Mouse (Mus musculus) midbrain, embryonic 13.5 days (tissue): ENCODE results near the gene Haus7. TPM values are rescaled to one million over a fixed set of nuclear protein-coding genes. Genes with fewer than 3 reads are reported as not detected.
"Not testable (repeated sequence)": the region's sequence is repeated elsewhere in the genome, so short reads cannot be mapped to it uniquely, and the experiment has no call there.

Source experiments
- ATAC-seq: fragments of 200-750 bp; cut with Nextera tagmentation; 2 replicates; pipeline ENCODE4 v1.8.0; 2017; ENCODE audit warnings: mild to moderate bottlenecking, moderate TSS enrichment, moderate library complexity
- H3K27ac ChIP-seq: fragments of 300-500 bp; sonication (generic); 2 replicates; pipeline ENCODE4 v1.5.1; 2015; ENCODE audit warnings: inconsistent platforms, mild to moderate bottlenecking, moderate library complexity
- H3K27me3 ChIP-seq: fragments of 300-500 bp; sonication (generic); 2 replicates; pipeline ENCODE4 v1.6.1; 2015; ENCODE audit warnings: mild to moderate bottlenecking, inconsistent platforms
- H3K36me3 ChIP-seq: fragments of 300-500 bp; sonication (generic); 2 replicates; pipeline ENCODE4 v1.6.1; 2015; ENCODE audit warnings: mild to moderate bottlenecking, inconsistent platforms
- H3K4me1 ChIP-seq: fragments of 300-500 bp; sonication (generic); replicated peaks from 2 replicates; pipeline ENCODE4 v1.6.1; 2015; ENCODE audit warnings: inconsistent platforms
- H3K4me2 ChIP-seq: fragments of 300-500 bp; sonication (generic); replicated peaks from 2 replicates; pipeline ENCODE4 v1.6.1; 2015; ENCODE audit warnings: moderate library complexity, mild to moderate bottlenecking, inconsistent platforms
- H3K4me3 ChIP-seq: fragments of 300-500 bp; sonication (generic); replicated peaks from 2 replicates; pipeline ENCODE4 v1.5.1; 2015; ENCODE audit warnings: mild to moderate bottlenecking, inconsistent platforms
- H3K9ac ChIP-seq: fragments of 300-500 bp; sonication (generic); replicated peaks from 2 replicates; pipeline ENCODE4 v1.6.1; 2015; ENCODE audit warnings: mild to moderate bottlenecking, inconsistent platforms
- H3K9me3 ChIP-seq: fragments of 300-500 bp; sonication (generic); 2 replicates; pipeline ENCODE4 v1.6.1; 2016; ENCODE audit warnings: mild to moderate bottlenecking, inconsistent platforms
- WGBS: fragments of 180-500 bp; shearing (Covaris S2); methylation state at CpG from one replicate; pipeline ENCODE4 v1.1.7; 2015; 5-methylcytosine and 5-hydroxymethylcytosine counted together
- polyA plus RNA-seq: library from polyadenylated mRNA; unstranded; fragments of >200 nt; fragmentation: Nextera tagmentation; extraction: Ambion mirVana; gene quantifications from 2 replicates; pipeline ENCODE4 v1.2.1, GENCODE M21; 2015

Gene Haus7
- polyA plus RNA-seq: 72.8 and 80.9 TPM in 2 replicates

DNA sequence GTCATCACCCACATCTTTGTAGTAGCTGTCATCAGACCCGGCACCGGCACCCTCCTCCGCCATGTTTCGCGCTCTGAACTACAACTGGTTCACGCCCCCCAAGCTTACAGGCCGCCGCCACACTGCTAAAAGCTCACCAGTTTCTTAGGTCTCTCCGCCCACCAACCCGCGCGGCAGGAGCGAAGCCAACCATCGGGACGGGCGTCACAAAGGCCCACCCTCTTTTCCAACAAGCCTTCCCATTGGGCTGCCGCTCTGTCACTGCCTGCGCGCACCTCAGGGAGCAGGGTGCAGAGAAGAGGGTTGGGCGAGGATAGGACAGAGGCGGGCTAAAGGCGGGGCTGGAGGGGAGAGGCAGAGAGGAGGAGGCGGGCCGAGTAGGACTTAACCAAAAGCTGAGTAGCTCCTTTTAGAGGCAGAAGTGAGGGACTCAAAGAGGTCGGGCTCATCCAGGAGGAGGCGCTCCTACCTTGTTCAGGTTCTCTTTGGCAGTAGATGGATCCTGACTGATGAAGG, at the start of gene Haus7:
TSS of gene Haus7 (minus strand) at position 168 of the 516 bp plus-strand sequence.
- H3K9ac ChIP-seq: peak within 1 kb of the TSS; percentile 68
- no peaks in the 10 kb centered on the region for H3K9me3 ChIP-seq
- peak within 1 kb of the TSS; percentile 53 for H3K4me3 ChIP-seq
- peak within 1 kb of the TSS; percentile 60; the same call in 1 of the 2 replicates for H3K27ac ChIP-seq
- H3K36me3 ChIP-seq: no peaks in the 10 kb centered on the region
- H3K27me3 ChIP-seq: no peaks in the 10 kb centered on the region
- H3K4me2 ChIP-seq: peak within 1 kb of the TSS; percentile 61
- ATAC-seq: peak; percentile 100
- 21% methylated on average over 26 of the region's 26 CpGs for WGBS
- peaks cover 12% of the 10 kb centered on the region for H3K4me1 ChIP-seq

DNA sequence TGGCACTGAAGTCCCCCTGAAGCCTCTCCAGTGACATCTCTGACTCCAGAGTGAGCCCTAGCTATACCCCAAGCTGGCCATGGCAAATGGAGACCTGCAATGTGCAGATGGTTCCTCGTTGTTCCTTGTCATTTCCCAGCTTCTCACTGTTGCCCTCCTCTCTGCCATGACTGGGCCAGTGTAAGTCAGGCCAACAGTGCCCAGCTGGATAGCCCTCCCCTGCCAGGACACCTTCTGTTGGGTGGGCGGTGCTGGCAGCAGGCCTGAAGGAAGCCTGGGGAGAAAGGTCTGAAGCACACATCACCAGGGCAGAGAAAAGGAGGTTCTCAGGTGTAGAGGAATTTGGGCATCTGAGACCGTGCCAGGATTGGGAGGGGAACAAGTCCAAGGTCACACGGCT, 47.7 kb upstream of the Haus7 start:
- Histone ChIP-seq H3K4me2 (no peak overlapping the region), H3K36me3 (no peaks in the 10 kb centered on the region), H3K4me3 (no peak overlapping the region), H3K4me1 (no peaks in the 10 kb centered on the region), H3K27ac (no peak overlapping the region), H3K27me3 (peaks cover 14% of the 10 kb centered on the region), H3K9me3 (no peaks in the 10 kb centered on the region), H3K9ac (no peak overlapping the region)
- ATAC-seq: no peak
- WGBS: 81% methylated on average over 4 of the region's 4 CpGs

DNA sequence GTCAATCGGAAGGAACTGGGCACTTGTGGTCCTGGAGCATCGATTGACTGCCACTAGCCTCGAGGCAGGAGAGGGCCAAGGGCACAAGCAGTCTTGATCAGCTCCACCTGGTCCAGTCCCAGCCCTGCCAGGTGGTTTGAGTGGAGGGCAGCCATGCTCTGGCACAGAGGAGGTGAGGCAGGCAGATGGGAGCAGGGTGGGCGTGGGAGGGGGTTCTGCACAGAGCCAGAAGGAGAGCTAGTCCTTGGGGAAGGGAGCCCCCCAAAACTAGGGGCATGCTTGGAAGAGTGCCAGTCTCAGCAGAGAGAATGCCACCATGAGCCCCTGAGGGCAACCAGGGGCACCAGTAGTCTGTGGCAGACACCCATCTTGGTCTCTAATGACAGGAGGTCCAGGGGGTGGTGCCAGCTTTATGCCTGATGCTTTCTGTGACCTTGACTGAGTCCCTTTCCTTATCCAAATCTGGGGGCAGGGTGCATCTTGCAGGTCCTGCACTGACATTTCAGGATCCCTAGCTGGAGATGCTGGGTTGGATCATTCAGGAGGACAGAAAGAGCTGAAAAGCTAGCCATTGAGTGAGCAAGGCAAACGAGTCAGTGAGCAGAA, 46.4 kb upstream of the Haus7 start:
- H3K4me1 ChIP-seq: no peaks in the 10 kb centered on the region
- peaks cover 16% of the 10 kb centered on the region for H3K27me3 ChIP-seq
- no peak overlapping the region for H3K27ac ChIP-seq
- H3K9me3 ChIP-seq: no peaks in the 10 kb centered on the region
- 73% methylated on average over 5 of the region's 5 CpGs for WGBS
- no peaks in the 10 kb centered on the region for H3K36me3 ChIP-seq
- no peak overlapping the region for H3K9ac ChIP-seq
- H3K4me3 ChIP-seq: no peak overlapping the region
- no peak overlapping the region for H3K4me2 ChIP-seq
- ATAC-seq: no peak

DNA sequence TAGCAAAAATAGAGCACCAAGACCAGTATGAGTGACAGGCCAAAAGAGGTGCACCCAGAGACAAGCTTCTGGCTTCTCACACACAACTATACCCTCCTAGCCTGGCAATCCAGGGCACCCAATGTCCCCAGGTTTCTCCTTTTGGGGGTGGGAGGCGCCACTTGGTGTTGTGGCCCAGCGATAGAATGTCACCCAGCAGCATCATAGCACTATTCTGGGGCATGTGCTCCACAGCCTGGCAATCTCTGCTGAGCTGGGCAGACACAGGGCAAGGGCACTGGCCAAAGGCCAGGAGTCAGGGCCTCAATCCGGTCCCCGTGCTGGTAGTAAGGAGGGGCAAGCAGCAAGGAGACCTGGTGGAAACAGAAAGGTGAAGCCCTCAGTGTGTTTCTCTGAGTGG, 37.9 kb upstream of the Haus7 start:
- 91% methylated on average over 4 of the region's 4 CpGs for WGBS
- Histone ChIP-seq H3K27me3 (0 out of 2 replicates have a peak, but pooled peaks cover 3% of the 10 kb centered on the region), H3K9me3 (no peaks in the 10 kb centered on the region), H3K4me1 (no peaks in the 10 kb centered on the region), H3K4me3 (no peak overlapping the region), H3K27ac (no peak overlapping the region), H3K4me2 (no peak overlapping the region), H3K9ac (no peak overlapping the region), H3K36me3 (no peaks in the 10 kb centered on the region)
- ATAC-seq: no peak

DNA sequence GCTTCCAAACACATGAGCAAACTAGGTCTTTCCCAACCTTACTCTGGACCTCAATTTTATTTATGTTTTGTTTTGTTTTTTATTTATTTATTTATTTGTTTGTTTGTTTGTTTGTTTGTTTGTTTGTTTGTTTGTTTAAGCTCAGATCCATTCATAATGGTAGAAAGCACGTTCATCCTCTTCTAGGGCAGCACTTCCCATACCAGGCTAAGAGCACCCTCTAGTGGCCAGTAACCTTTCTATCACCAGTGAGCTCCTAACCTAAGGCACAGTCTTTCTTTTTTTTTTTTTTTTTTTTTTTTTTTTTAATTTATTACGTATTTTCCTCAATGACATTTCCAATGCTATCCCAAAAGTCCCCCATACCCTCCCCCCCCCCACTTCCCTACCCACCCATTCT, 34.7 kb upstream of the Haus7 start:
- 0 out of 2 replicates have a peak, but pooled peaks have one; percentile 60 for ATAC-seq
- WGBS: 29% methylated on average over 2 of the region's 2 CpGs
- not testable (repeated sequence) for H3K4me2 ChIP-seq

DNA sequence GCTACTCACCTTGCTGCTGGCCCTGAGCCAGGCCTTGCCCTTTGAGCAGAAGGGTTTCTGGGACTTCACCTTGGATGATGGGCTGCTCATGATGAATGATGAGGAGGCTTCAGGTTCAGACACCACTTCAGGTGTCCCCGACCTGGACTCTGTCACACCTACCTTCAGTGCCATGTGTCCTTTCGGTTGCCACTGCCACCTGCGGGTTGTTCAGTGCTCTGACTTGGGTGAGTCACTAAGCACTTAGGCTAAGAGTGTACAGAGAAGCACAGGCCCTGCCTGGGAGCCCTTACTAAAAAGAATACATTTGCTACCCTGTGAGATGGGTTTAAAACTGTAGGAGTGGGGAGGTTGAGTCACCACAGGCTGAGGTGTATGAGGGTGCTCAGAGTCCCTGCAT, 32.0 kb upstream of the Haus7 start:
- Histone ChIP-seq H3K4me1 (no peaks in the 10 kb centered on the region), H3K4me2 (no peak overlapping the region), H3K9ac (no peak overlapping the region), H3K27ac (no peak overlapping the region), H3K9me3 (no peaks in the 10 kb centered on the region), H3K27me3 (no peaks in the 10 kb centered on the region), H3K4me3 (no peak overlapping the region), H3K36me3 (no peaks in the 10 kb centered on the region)
- 85% methylated on average over 3 of the region's 3 CpGs for WGBS
- ATAC-seq: no peak

More for the DNA sequence above, 34.7 kb upstream of the Haus7 start:
- not testable (repeated sequence) for H3K4me1 ChIP-seq, H3K27me3 ChIP-seq, H3K9me3 ChIP-seq, H3K9ac ChIP-seq, H3K36me3 ChIP-seq, H3K4me3 ChIP-seq, H3K27ac ChIP-seq

DNA sequence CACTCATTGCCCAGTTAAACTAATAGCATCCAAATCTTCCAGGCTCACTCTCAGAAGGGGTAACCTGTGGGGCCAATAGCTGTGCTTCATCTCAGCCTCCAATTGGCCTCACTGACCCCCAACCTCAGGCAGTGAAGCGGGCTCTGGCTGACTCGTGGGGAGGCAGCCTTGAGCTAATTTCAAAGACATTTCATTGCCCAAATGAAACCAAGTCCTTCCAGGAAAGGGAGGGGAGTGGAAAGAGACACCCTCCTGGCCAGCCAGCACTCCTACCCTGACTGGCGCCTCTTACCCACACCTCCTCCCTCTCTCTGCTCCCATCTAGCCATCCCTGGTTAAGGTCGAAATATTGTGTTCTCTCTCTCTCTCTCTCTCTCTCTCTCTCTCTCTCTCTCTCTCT, 31.3 kb upstream of the Haus7 start:
- Histone ChIP-seq H3K36me3 (no peaks in the 10 kb centered on the region), H3K9me3 (no peaks in the 10 kb centered on the region), H3K27me3 (no peaks in the 10 kb centered on the region), H3K4me1 (no peaks in the 10 kb centered on the region), H3K4me3 (no peak overlapping the region), H3K4me2 (no peak overlapping the region), H3K9ac (no peak overlapping the region), H3K27ac (no peak overlapping the region)
- no peak for ATAC-seq
- 83% methylated on average over 4 of the region's 4 CpGs for WGBS

DNA sequence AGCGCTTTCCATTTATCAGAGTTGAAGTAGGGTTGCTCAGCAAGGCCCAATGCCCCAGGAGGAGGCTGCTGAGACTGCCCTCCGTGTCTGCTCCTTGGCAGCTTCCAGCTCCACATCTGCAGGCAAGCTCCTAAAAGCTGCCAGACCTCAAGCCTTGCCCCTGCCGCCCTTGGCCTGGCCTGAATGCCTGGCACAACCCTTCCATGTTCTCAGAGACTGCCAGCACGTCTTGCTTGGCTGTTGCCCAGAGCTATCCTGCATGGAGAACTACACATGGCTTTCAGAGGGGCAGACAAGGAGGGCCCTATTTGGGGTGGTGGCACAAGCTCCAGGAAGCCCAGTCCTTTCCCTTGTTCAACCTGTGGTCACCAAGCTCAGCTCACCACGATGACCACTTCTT, 28.1 kb upstream of the Haus7 start:
- H3K27me3 ChIP-seq: no peaks in the 10 kb centered on the region
- no peaks in the 10 kb centered on the region for H3K36me3 ChIP-seq
- no peak overlapping the region for H3K27ac ChIP-seq
- ATAC-seq: no peak
- 67% methylated on average over 5 of the region's 5 CpGs for WGBS
- H3K9me3 ChIP-seq: no peaks in the 10 kb centered on the region
- no peak overlapping the region for H3K4me3 ChIP-seq
- H3K4me1 ChIP-seq: no peaks in the 10 kb centered on the region
- H3K9ac ChIP-seq: no peak overlapping the region
- H3K4me2 ChIP-seq: no peak overlapping the region

DNA sequence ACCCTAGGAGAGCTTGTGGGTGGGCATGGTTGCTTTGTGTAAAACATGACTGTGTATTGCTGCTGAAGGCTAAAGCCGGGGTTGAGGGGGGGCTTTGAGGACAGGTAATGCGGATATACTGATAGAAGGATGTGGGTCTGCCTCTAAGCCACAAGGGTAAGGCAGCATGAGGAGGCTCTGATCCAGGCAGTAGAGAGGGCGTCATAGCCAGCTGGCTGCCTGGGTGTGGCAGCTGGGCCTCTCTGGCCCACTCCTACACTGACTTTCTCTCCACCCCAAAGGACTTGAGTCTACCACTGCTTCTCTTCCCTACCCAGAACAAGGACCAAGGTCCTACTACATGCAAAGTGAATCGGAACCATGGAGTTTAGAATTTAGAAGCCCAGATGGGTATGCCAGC, 26.0 kb upstream of the Haus7 start:
- no peak for ATAC-seq

DNA sequence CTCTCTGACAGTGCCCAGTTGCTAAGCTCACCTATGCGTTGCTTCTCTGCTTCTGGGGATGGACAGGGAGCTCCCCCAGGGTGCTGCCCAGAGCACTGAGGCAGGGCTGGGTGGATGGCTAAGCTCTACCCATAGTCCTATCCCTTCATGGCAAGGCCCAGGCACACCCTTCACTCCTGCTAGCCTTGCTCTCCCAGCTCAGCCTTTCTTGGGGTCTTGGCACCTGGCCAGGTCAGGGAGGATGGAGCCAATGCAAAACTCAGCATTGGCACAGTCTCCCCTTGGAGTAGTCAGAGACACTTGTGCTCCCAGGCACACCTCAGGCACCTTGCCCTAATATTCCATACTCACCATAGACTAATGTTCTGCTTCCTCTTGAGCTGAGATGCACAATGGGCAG, 25.2 kb upstream of the Haus7 start:
- Histone ChIP-seq H3K4me2 (no peak overlapping the region), H3K36me3 (no peaks in the 10 kb centered on the region), H3K4me3 (no peak overlapping the region), H3K4me1 (no peaks in the 10 kb centered on the region), H3K9me3 (no peaks in the 10 kb centered on the region), H3K27ac (no peak overlapping the region), H3K9ac (no peak overlapping the region), H3K27me3 (no peaks in the 10 kb centered on the region)
- ATAC-seq: no peak
- WGBS: 79% methylated on average over 1 of the region's 1 CpGs

More for the DNA sequence above, 26.0 kb upstream of the Haus7 start:
- Histone ChIP-seq H3K27me3 (no peaks in the 10 kb centered on the region), H3K4me3 (no peak overlapping the region), H3K9ac (no peak overlapping the region), H3K27ac (no peak overlapping the region), H3K9me3 (no peaks in the 10 kb centered on the region), H3K4me2 (no peak overlapping the region), H3K4me1 (no peaks in the 10 kb centered on the region), H3K36me3 (no peaks in the 10 kb centered on the region)
- WGBS: 86% methylated on average over 4 of the region's 4 CpGs

DNA sequence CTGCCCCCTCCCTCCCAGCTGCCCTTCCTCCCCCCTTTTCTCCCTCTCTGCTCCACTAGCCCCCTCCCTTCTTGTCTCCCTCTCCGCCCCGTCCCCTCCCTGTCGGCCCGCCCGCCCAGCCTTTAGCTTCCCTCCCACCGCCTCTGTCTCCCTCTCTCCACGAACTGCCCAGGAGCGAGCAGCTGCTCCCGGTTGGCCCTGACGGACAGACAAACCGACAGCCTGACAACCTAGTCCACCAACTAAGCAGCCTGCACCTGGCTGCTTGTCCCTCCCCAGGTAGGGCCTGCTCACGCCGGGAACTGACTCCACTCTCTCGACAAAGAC, 24.6 kb upstream of the Haus7 start, which contains the start of gene Bgn:
TSS of gene Bgn (plus strand) at position 119 of the 327 bp plus-strand sequence.
- no peak for ATAC-seq
- H3K27me3 ChIP-seq: no peaks in the 10 kb centered on the region
- no peak within 1 kb of the TSS for H3K27ac ChIP-seq
- H3K4me3 ChIP-seq: no peak within 1 kb of the TSS
- no peak within 1 kb of the TSS for H3K9ac ChIP-seq
- H3K4me1 ChIP-seq: no peaks in the 10 kb centered on the region
- no peaks in the 10 kb centered on the region for H3K36me3 ChIP-seq
- no peaks in the 10 kb centered on the region for H3K9me3 ChIP-seq
- 45% methylated on average over 9 of the region's 14 CpGs for WGBS
- H3K4me2 ChIP-seq: peak within 1 kb of the TSS; percentile 33

DNA sequence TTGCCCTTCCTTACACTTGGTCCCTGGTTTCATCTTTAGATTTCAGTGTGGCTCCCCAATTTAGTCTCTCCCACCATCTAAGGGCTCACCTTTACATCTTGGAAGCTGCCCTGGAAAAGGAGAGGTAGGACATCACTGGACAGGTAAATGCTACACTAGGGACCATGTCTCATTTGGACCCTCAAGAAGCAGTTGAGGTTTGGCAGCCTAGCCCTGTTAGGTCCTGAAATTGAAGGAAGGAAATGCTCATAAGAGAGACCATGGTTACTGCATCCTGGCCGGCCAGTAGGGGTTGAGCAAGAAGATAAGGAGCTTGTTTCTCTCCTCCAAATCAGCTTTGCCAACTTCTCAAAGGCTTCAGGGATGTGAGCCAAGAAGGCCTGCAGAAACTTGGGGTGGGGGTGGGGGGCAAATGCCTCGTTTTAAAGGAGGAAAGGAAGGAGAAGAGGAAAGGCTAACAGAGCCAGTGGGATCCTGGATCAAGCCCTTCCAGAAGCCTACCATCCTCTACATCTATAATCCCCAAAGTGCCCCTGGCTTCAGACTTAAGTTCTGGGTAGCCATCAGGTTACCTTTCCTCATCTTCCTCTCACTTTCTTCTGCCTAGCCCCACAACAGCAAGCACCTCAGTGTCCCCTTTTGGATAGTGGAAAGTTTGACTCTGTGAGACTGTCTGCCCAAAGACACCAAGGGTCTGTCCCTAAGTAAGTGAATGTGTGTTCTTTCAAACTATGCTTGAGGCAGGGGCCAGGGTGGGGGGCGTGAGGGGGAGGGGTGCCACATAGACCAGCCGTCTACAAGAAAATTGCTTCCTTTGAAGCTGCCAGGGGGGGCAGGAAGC, 24.0 kb upstream of the Haus7 start:
- H3K27ac ChIP-seq: no peak overlapping the region
- ATAC-seq: no peak
- H3K4me3 ChIP-seq: no peak overlapping the region
- H3K4me2 ChIP-seq: peak overlapping the region; percentile 33
- H3K36me3 ChIP-seq: no peaks in the 10 kb centered on the region
- H3K9ac ChIP-seq: no peak overlapping the region
- 48% methylated on average over 4 of the region's 4 CpGs for WGBS
- no peaks in the 10 kb centered on the region for H3K4me1 ChIP-seq
- no peaks in the 10 kb centered on the region for H3K9me3 ChIP-seq
- no peaks in the 10 kb centered on the region for H3K27me3 ChIP-seq
